Comparison of ENCODE assay signal across 9 mouse cellular contexts in genomic region chr8:122314899-122315496, GRCm38 (mm10). TPM values are rescaled to one million over a fixed set of nuclear protein-coding genes. Genes with fewer than 3 reads are reported as not detected.
DNase-seq lines count a peak whose midpoint lies in the region; ATAC-seq lines count a peak whose summit lies in the region.
"Had no signal": no experiment of that assay in that cellular context is flagged by ENCODE, and none has a peak within 500 bp of the region (broad histone marks: within the 10 kb centered on the region; RNA-seq: fewer than 3 reads in every experiment).

No protein-coding gene starts in this region.

- H3K4me1 ChIP-seq in liver, embryonic 12.5 days = peaks cover 100% of the 10 kb centered on the region
- H3K4me1 ChIP-seq in stomach, embryonic 15.5 days = peaks cover 68% of the 10 kb centered on the region

- peaks cover 100% of the 10 kb centered on the region for H3K36me3 ChIP-seq in liver, embryonic 12.5 days
- H3K36me3 ChIP-seq in stomach, embryonic 15.5 days = no peaks in the 10 kb centered on the region

- H3K9me3 ChIP-seq in liver, embryonic 12.5 days (replicated peaks) = no peaks in the 10 kb centered on the region
- no peaks in the 10 kb centered on the region for H3K9me3 ChIP-seq in stomach, embryonic 15.5 days

- peak overlapping the region; percentile 34 for H3K4me2 ChIP-seq in liver, embryonic 12.5 days
- H3K4me2 ChIP-seq in stomach, embryonic 15.5 days = no peak overlapping the region

- DNase-seq in right cerebral cortex, postnatal 14 days = peak; percentile 28
- DNase-seq in right cerebral cortex, adult 2 months (ENCODE audit: low spot score in 2 of 2) = no peak
- peak; percentile 65 for DNase-seq in heart, postnatal 4 days
- DNase-seq in left cerebral cortex, postnatal 36 days (ENCODE audit: low spot score in 2 of 2) = no peak
- DNase-seq in cerebellum, postnatal 25 days = no peak
- no peak for DNase-seq in testis, postnatal 10 days (ENCODE audit: low spot score)

- peak overlapping the region; percentile 76 for H3K9ac ChIP-seq in liver, embryonic 12.5 days
- no peak overlapping the region for H3K9ac ChIP-seq in stomach, embryonic 15.5 days

- no peak for ATAC-seq in liver, embryonic 12.5 days
- ATAC-seq in stomach, embryonic 15.5 days (ENCODE audit: insufficient read depth, low FRiP score, low read depth) = no peak
- ATAC-seq: Patski had no signal

- WGBS in liver, embryonic 12.5 days (ENCODE audit: insufficient replicate concordance) = 24% methylated on average over 13 of the region's 13 CpGs
- WGBS in stomach, embryonic 15.5 days = 60% methylated on average over 13 of the region's 13 CpGs

- intact Hi-C loops in left cerebral cortex, postnatal 36 days (cut with DNase I) = no loop called here

- no peaks in the 10 kb centered on the region for H3K27me3 ChIP-seq in liver, embryonic 12.5 days (replicated peaks)
- H3K27me3 ChIP-seq in stomach, embryonic 15.5 days (replicated peaks) = no peaks in the 10 kb centered on the region
- H3K27me3 ChIP-seq: Patski had no signal

- H3K4me3 ChIP-seq in liver, embryonic 12.5 days = no peak overlapping the region
- H3K4me3 ChIP-seq in stomach, embryonic 15.5 days (replicated peaks) = no peak overlapping the region

- peak overlapping the region; percentile 97 for H3K27ac ChIP-seq in liver, embryonic 12.5 days
- H3K27ac ChIP-seq in stomach, embryonic 15.5 days = peak overlapping the region; percentile 59

RNA-seq across cellular contexts. Expression of gene Zfpm1, which starts 33.1 kb away (rescaled TPM):
- total RNA-seq in heart, postnatal 4 days (2021) = 10 to 100 TPM; 45.7 to 47.0 TPM
- 27.6 and 28.4 TPM in 2 replicates for polyA plus RNA-seq in liver, embryonic 12.5 days (2016; fragmentation: Nextera tagmentation; extraction: Ambion mirVana)
- 5.6 and 5.7 TPM in 2 replicates for polyA plus RNA-seq in stomach, embryonic 15.5 days (2015; fragmentation: Nextera tagmentation; extraction: Ambion mirVana)
- total RNA-seq in left cerebral cortex, postnatal 36 days (2021) = 10 to 100 TPM; 33.9 to 35.3 TPM

RNA-seq across cellular contexts. Expression of gene Trhr2, which starts 45.5 kb away (rescaled TPM):
- not detected for total RNA-seq in heart, postnatal 4 days (2021)
- not detected in 2 replicates for polyA plus RNA-seq in liver, embryonic 12.5 days (2016; fragmentation: Nextera tagmentation; extraction: Ambion mirVana)
- not detected in 2 replicates for polyA plus RNA-seq in stomach, embryonic 15.5 days (2015; fragmentation: Nextera tagmentation; extraction: Ambion mirVana)
- 1 to 10 TPM; 8.0 to 9.2 TPM for total RNA-seq in left cerebral cortex, postnatal 36 days (2021)

Comparison
In these comparisons a context has a peak if more than half of its experiments do, and no peak if none do; other contexts are left out.
1. DNase-seq: peak in right cerebral cortex, postnatal 14 days (single experiment) and heart, postnatal 4 days (single experiment); none in right cerebral cortex, adult 2 months (0 of 2), left cerebral cortex, postnatal 36 days (0 of 2), cerebellum, postnatal 25 days (0 of 2) and testis, postnatal 10 days (single experiment).
2. RNA of gene Trhr2, which starts 45.5 kb away (total RNA-seq): 8.0 to 9.2 TPM in left cerebral cortex, postnatal 36 days; not detected in heart, postnatal 4 days; every median in the first group is over 4 times any median in the second.